Mouse (Mus musculus): Measurements from ENCODE around the gene Itsn1. TPM values are rescaled to one million over a fixed set of nuclear protein-coding genes. Genes with fewer than 3 reads are reported as not detected.

The Itsn1 gene
- polyA plus RNA-seq, 1 experiment, result 20.5 TPM

DNA sequence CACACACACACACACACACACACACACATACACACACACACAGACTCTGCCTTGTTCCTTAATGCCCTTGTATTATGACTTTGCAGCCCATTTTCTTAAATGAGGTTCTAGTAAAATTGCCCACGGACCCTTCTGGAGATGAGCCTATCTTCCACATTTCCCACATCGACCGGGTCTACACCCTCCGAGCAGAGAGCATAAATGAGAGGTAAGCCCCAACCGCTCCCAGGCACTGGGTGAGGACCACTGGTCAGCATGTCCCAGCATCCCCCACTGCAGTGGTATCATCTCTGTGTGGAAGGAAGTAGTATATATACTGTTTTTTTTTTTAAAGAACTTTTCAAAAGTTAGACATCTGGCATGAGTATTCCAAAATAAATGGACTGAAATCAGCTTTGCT, 177.6 kb downstream of the Itsn1 start:
- no peaks in the 10 kb centered on the region for H3K4me1 ChIP-seq (ENCODE audit: control insufficient read depth, insufficient read depth, low read length)
- WGBS, result 92% methylated on average over 5 of the region's 5 CpGs
- no peak for TF ChIP-seq POLR2A (IDR thresholded peaks at IDR 0.05; ENCODE audit: low read depth, low read length)
- TF ChIP-seq CTCF (conservative IDR thresholded peaks at IDR 0.05; ENCODE audit: insufficient read depth, insufficient read length, low read depth, low read length), result no peak

DNA sequence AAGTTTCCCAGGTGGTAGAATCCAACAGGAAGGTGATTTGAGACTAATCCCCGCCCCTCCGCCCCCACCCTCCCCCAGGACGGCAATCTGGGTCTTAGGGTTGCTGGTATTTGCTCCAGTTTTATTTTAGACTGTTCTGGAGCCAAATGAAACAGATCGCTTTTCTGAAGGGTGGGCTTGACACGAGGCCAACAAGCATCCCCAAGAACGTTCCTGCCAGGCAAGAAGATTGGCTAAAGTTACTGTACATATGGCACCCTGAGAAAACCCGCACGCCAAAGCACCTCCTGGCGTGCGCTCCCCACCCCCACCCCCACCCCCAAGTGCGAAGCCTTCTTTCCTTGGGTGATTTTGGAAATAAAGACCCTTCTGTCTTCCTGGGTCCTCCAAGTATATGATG, 178.1 kb downstream of the Itsn1 start:
- TF ChIP-seq POLR2A (IDR thresholded peaks at IDR 0.05; ENCODE audit: low read depth, low read length), result no peak
- no peak for TF ChIP-seq CTCF (conservative IDR thresholded peaks at IDR 0.05; ENCODE audit: insufficient read depth, insufficient read length, low read depth, low read length)
- no peak for DNase-seq
- Histone ChIP-seq H3K27me3 (replicated peaks; ENCODE audit: control insufficient read depth, insufficient read depth, low read length) (no peaks in the 10 kb centered on the region), H3K4me1 (ENCODE audit: control insufficient read depth, insufficient read depth, low read length) (no peaks in the 10 kb centered on the region), H3K36me3 (ENCODE audit: control insufficient read depth, insufficient read depth, low read length) (no peaks in the 10 kb centered on the region), H3K4me3 (ENCODE audit: insufficient read depth, low read depth, low read length) (no peak overlapping the region), H3K27ac (ENCODE audit: insufficient read depth, low read depth, low read length) (no peak overlapping the region)
- 75% methylated on average over 11 of the region's 11 CpGs for WGBS

More for the DNA sequence above, 177.6 kb downstream of the Itsn1 start:
- no peak overlapping the region for H3K27ac ChIP-seq (ENCODE audit: insufficient read depth, low read depth, low read length)
- H3K36me3 ChIP-seq (ENCODE audit: control insufficient read depth, insufficient read depth, low read length), result no peaks in the 10 kb centered on the region
- H3K27me3 ChIP-seq (replicated peaks; ENCODE audit: control insufficient read depth, insufficient read depth, low read length), result no peaks in the 10 kb centered on the region
- DNase-seq, result no peak
- H3K4me3 ChIP-seq (ENCODE audit: insufficient read depth, low read depth, low read length), result no peak overlapping the region

GRCm38 (mm10) chr16:91909569-91910335, 180.7 kb downstream of the Itsn1 start:
- no peak for DNase-seq
- Histone ChIP-seq H3K27me3 (replicated peaks; ENCODE audit: control insufficient read depth, insufficient read depth, low read length) (no peaks in the 10 kb centered on the region), H3K36me3 (ENCODE audit: control insufficient read depth, insufficient read depth, low read length) (no peaks in the 10 kb centered on the region), H3K27ac (ENCODE audit: insufficient read depth, low read depth, low read length) (no peak overlapping the region), H3K4me1 (ENCODE audit: control insufficient read depth, insufficient read depth, low read length) (no peaks in the 10 kb centered on the region), H3K4me3 (ENCODE audit: insufficient read depth, low read depth, low read length) (no peak overlapping the region)
- TF ChIP-seq POLR2A (IDR thresholded peaks at IDR 0.05; ENCODE audit: low read depth, low read length) (no peak), CTCF (conservative IDR thresholded peaks at IDR 0.05; ENCODE audit: insufficient read depth, insufficient read length, low read depth, low read length) (no peak)
- 70% methylated on average over 15 of the region's 15 CpGs for WGBS

- Histone ChIP-seq H3K4me3 (ENCODE audit: insufficient read depth, low read depth, low read length) (peak overlapping the region; percentile 42), H3K27me3 (replicated peaks; ENCODE audit: control insufficient read depth, insufficient read depth, low read length) (no peaks in the 10 kb centered on the region), H3K4me1 (ENCODE audit: control insufficient read depth, insufficient read depth, low read length) (no peaks in the 10 kb centered on the region), H3K36me3 (ENCODE audit: control insufficient read depth, insufficient read depth, low read length) (no peaks in the 10 kb centered on the region), H3K27ac (ENCODE audit: insufficient read depth, low read depth, low read length) (no peak overlapping the region)
- DNase-seq, result peak; percentile 84
- WGBS, result 17% methylated on average over 17 of the region's 17 CpGs
- peak; percentile 92 for TF ChIP-seq CTCF (conservative IDR thresholded peaks at IDR 0.05; ENCODE audit: insufficient read depth, insufficient read length, low read depth, low read length)
- no peak for TF ChIP-seq POLR2A (IDR thresholded peaks at IDR 0.05; ENCODE audit: low read depth, low read length)
These were observed 188.6 kb downstream of the Itsn1 start for GRCm38 (mm10) chr16:91917631-91918096.

DNA sequence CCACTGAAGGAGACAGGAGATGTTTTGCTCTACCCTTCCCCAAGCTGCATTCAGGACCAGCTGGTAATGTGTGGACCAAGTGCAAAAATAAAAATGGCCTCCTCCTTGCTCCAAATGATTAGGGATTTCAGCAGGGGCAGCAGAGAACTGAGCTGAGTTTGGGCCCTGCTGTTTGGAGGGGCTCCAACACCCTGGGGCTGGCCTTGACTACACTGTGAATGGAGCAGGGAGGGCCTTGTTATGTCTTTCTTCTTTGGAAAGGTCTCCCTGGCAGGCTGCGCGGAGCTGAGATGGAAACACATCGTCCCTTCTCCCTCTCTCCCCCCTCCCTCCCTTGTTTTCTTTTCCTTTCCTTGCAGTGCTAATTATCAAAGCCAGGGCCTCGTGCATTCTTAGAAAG, 189.4 kb downstream of the Itsn1 start:
- DNase-seq, result no peak
- Histone ChIP-seq H3K4me1 (ENCODE audit: control insufficient read depth, insufficient read depth, low read length) (no peaks in the 10 kb centered on the region), H3K36me3 (ENCODE audit: control insufficient read depth, insufficient read depth, low read length) (no peaks in the 10 kb centered on the region), H3K27ac (ENCODE audit: insufficient read depth, low read depth, low read length) (no peak overlapping the region), H3K4me3 (ENCODE audit: insufficient read depth, low read depth, low read length) (no peak overlapping the region), H3K27me3 (replicated peaks; ENCODE audit: control insufficient read depth, insufficient read depth, low read length) (no peaks in the 10 kb centered on the region)
- WGBS, result 81% methylated on average over 4 of the region's 4 CpGs
- TF ChIP-seq POLR2A (IDR thresholded peaks at IDR 0.05; ENCODE audit: low read depth, low read length) (no peak), CTCF (conservative IDR thresholded peaks at IDR 0.05; ENCODE audit: insufficient read depth, insufficient read length, low read depth, low read length) (no peak)

GRCm38 (mm10) chr16:91919056-91919455, 190.0 kb downstream of the Itsn1 start:
- H3K27ac ChIP-seq (ENCODE audit: insufficient read depth, low read depth, low read length), result no peak overlapping the region
- TF ChIP-seq CTCF (conservative IDR thresholded peaks at IDR 0.05; ENCODE audit: insufficient read depth, insufficient read length, low read depth, low read length), result no peak
- no peak for TF ChIP-seq POLR2A (IDR thresholded peaks at IDR 0.05; ENCODE audit: low read depth, low read length)
- H3K4me3 ChIP-seq (ENCODE audit: insufficient read depth, low read depth, low read length), result no peak overlapping the region
- H3K4me1 ChIP-seq (ENCODE audit: control insufficient read depth, insufficient read depth, low read length), result no peaks in the 10 kb centered on the region
- H3K27me3 ChIP-seq (replicated peaks; ENCODE audit: control insufficient read depth, insufficient read depth, low read length), result no peaks in the 10 kb centered on the region
- no peak for DNase-seq
- 67% methylated on average over 6 of the region's 6 CpGs for WGBS
- no peaks in the 10 kb centered on the region for H3K36me3 ChIP-seq (ENCODE audit: control insufficient read depth, insufficient read depth, low read length)

DNA sequence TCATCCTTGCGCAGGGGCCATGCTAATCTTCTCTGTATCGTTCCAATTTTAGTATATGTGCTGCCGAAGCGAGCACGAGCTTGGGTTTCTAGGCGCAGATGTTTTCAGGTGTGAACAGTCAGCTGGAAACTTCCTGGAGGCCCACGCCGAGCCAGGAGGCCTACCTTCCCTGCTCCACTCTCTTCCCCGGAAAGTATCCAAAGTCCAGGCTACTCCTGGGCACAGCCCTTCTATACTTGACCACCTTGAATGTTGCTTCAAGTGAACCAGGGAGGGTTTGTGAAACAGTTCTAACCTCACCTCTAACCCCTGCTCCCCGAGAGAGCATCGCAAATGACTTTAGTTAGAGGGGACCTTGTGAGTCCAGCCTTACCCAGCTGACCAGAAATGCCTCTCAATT, 192.3 kb downstream of the Itsn1 start:
- no peak overlapping the region for H3K27ac ChIP-seq (ENCODE audit: insufficient read depth, low read depth, low read length)
- H3K36me3 ChIP-seq (ENCODE audit: control insufficient read depth, insufficient read depth, low read length), result peaks cover 5% of the 10 kb centered on the region
- H3K4me1 ChIP-seq (ENCODE audit: control insufficient read depth, insufficient read depth, low read length), result no peaks in the 10 kb centered on the region
- H3K27me3 ChIP-seq (replicated peaks; ENCODE audit: control insufficient read depth, insufficient read depth, low read length), result no peaks in the 10 kb centered on the region
- TF ChIP-seq POLR2A (IDR thresholded peaks at IDR 0.05; ENCODE audit: low read depth, low read length) (no peak), CTCF (conservative IDR thresholded peaks at IDR 0.05; ENCODE audit: insufficient read depth, insufficient read length, low read depth, low read length) (no peak)
- peak; percentile 27 for DNase-seq
- no peak overlapping the region for H3K4me3 ChIP-seq (ENCODE audit: insufficient read depth, low read depth, low read length)
- WGBS, result 68% methylated on average over 11 of the region's 11 CpGs
